Mouse (Mus musculus): ENCODE results near the gene Atp8b3. TPM values are rescaled to one million over a fixed set of nuclear protein-coding genes. Genes with fewer than 3 reads are reported as not detected.
A peak's percentile ranks its signal among the peaks of the same experiment; 100 is the strongest.

Atp8b3 gene
- total RNA-seq (2022) = under 1 TPM in 3 of 4 experiments, not detected in 1; 0.08 to 0.21 (median 0.18) TPM

DNA sequence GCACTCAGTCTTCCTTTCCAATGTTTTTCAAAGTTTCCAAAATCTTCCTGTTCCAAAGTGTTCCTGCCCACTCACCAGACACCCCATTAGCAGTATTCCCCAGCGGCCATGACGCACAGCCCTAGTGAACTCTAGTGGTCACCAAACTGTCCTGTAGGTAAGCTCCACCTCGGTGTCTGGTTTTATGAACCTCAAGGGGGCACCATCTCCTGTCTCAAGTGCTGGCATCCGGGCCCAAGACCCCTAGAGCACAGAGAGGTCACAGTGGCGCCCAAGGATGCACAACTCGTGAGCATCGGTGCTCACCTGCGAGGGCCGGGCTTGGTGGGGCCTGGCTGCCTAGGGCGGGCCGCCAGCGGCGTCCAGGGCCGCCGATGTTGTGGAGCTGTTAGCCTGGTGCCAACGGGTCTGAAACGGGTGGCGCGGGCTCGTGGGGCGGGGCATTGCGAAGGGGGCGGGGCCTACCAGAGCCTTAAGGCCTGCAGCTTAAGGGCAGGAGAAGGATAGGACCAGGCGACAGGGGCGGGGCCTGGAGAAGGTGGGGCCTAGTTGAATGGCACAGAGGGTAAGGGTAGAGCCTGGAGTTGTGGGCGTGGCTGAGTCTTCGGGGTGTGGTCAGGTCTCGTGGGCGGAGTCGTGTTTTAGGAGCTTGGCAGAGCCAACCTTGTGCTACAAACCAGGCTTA, at the start of gene Atp8b3:
Atp8b3 (minus strand) TSS at position 415 of the 685 bp plus-strand sequence.
- peak in 1 of 2 experiments; percentile 33 for DNase-seq (ENCODE audit: low spot score in 2 of 2)

GRCm38 (mm10) chr10:80587305-80587657, 48.4 kb upstream of the Atp8b3 start:
- DNase-seq (ENCODE audit: low spot score in 2 of 2) = no peak

GRCm38 (mm10) chr10:80586407-80587304, 47.7 kb upstream of the Atp8b3 start:
- DNase-seq (ENCODE audit: low spot score in 2 of 2) = no peak

DNA sequence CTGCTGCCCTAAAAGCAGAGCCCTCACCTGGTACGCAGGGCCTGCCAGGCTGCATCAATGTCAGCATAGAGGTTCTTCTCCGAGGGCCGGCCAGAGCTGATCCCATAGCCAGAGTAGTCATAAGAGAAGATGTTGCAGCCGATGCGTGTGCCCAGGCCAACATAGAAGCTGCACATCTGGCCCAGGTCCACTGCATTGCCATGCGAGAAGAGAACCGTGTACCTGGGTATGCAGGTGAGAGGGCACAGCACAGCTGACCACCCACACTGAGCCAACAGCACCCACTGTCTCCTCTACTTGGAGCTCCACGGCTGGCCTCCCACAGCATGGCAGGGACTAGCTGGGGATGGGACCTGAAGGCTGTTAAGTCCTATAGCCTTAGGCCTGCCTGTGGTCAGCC, 46.7 kb upstream of the Atp8b3 start:
- DNase-seq (ENCODE audit: low spot score in 2 of 2) = no peak

DNA sequence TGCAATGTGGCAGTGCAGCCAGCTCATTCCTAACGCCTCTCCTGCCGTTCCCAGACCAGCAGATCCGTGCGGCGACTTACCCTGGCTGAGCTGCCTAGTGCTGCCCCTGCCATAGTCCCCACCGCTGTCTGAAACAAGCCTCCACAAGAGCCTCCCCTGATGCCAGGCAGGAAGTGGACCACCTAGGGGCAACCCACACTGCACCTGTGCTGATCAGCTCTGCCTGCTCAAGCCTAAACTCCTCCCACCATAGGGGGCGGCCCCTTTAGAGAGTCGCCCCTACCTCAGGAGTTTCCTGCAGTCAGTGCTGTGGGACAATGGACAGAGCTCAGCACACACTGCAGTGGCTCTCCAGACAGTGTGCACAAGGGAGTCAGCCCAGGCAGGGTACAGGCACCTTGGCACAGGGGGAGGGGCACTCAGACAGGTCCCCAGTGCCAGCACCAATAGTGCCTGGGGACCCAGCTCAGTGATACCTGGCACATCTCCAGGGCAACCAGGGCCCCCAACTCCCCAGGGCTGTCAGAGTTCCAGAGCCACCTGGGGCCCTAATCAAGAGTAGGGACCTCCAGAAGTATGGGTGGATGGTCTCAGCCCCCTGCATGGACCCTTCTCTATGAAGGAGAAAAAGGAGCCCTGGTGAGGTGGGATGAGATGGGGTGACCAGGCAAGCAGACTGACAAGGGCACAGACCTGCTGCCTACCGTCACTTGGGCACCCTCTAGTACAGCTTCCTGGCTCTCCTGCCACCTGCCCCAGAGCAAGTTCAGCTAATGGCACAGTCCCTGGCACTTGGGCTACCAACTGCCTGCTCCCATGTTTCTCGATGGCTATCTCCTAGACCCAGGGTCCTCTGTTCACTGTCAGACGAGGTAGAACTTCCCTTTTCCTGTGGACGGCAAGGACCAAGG, 46.0 kb upstream of the Atp8b3 start:
- no peak for DNase-seq (ENCODE audit: low spot score in 2 of 2)

- DNase-seq (ENCODE audit: low spot score in 2 of 2) = no peak
Observed at GRCm38 (mm10) chr10:80584045-80584488, 45.1 kb upstream of the Atp8b3 start.

DNA sequence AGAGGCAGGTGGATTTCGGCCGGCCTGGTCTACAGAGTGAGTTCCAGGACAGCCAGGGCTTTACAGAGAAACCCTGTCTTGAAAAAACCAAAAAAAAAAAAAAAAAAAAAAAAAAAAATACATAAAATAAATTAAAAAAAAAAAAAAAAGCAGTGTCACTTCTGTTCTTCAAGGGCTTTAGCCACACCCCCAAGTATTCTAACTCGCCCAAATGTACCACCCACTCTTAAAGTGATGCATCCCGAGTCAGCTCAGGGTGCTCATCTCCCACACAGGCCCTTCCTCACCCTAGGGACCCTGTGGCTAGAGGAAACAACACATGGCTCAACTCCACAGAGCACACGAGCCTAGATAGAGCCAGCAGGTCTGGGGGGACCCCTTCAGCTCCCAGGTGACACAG, 44.1 kb upstream of the Atp8b3 start:
- DNase-seq (ENCODE audit: low spot score in 2 of 2) = no peak

GRCm38 (mm10) chr10:80578911-80579310, 40.0 kb upstream of the Atp8b3 start:
- peak in 1 of 2 experiments; percentile 58 for DNase-seq (ENCODE audit: low spot score in 2 of 2)

DNA sequence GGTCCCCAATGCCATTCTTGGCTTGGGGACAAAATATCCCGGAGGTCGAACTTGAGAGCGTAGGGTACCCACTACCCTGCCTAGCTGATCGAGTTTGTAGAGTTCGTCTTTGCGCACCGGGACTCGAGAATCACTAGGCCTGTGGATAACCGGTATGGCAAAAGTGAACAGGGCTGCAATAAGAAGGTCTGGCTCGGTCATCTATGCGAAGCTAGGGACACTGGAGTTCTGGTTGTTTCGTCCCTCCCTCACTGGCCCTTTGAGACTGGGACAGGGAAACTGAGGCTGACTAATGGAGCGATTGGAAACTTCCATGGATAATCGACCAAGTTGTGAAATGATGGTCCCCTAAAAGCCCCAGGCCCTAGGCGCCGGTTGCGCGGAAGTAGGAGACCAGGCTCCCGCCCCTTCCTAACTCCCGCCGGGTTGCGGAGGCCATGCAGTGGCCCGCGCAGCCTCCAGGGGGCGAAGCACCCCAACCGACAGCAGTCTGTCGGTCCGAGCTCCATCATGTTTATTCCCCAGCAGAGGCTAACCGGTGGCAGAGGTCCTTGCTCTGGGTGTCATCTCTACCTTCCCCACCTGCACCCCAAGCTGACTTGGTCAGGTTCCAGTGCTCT, 39.3 kb upstream of the Atp8b3 start:
- peak in 1 of 2 experiments; percentile 47 for DNase-seq (ENCODE audit: low spot score in 2 of 2)

DNA sequence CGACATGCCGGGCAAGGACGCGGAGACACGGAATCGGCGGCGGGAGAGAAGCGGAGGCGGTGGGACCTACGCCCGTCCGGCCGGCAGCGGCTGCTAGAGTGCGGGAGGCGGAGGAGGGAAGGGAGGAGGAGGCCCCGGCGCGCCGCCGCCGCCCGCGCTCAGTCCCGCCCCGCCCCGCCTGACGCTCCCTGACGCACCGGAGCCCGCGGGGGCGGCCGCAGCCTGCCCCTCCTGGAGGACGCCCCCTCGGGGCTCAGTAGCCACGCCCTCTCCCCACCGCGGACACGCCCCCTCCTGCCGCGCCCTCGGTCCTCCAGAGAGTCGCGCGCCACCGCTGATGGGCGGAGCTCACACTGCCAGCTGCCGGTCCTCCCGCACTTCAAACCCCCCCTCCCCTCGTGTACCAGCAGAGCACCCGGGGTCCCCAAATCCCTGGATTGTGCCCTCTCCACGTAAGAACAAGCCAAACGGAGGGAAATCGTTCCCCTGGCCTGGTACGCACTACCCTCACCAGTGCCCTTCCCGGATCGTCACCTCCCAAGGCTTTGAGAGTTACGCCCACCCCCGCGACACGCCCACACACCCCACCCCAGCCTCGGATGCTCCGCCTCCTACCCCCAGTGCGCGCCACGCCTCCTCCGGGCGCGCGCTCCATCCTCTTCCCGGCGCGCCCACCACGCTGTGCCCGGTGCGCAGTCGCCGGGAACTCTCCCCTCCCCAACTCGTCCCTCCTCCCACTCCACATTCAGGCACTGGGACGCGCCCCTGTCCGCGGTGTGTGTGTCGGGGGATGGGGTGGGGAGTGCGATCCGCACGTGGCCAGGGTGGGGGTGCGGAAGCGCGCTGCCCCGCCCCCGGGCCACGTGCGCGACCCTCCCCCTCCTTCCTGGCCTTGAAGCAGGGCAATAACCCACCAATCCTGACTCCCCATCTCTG, 38.5 kb upstream of the Atp8b3 start, which contains the start of gene Klf16:
Klf16 (minus strand) TSS at position 127 of the 936 bp plus-strand sequence.
- DNase-seq (ENCODE audit: low spot score in 2 of 2) = peak; percentile 92 to 97

DNA sequence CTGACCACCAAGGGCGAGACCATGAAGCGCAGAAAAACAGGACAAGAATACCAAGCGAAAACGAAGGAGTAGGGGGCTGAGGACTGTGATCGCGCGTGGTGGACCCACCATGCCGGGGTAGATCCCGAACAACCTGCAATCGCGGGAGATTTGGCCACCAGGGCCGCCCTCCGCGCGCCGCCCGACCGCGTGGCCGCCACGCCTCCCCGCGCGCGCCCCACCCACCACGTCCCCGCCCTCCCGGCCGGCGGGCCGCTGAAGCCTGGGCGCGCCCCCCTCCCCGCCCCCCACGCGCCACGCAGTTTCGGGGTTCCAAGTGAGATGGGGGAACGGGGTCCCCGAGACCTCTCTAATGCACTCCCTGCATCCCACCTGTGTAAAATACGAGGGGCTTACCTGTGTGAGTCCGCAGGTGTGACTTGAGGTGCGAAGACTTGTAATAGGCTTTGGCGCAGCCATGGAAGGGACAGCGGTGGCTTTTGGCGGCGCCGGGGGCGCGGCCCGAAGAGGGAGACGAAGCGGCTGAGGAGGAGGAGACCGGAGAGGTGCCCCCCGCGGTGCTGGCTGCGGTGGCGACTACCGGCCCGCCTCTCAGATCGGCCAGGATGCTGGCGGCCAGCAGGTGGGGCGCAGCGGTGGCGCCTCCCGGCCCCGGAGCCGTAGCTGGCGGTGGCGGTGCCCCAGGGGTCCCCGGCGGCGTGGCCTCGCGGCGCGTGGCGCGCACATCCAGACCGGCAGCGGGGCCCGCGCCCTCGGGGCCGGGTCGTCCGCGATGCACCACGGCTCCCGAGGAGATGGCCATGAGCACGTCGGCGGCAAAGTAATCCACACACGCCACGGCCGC, 37.6 kb upstream of the Atp8b3 start:
- no peak for DNase-seq (ENCODE audit: low spot score in 2 of 2)

DNA sequence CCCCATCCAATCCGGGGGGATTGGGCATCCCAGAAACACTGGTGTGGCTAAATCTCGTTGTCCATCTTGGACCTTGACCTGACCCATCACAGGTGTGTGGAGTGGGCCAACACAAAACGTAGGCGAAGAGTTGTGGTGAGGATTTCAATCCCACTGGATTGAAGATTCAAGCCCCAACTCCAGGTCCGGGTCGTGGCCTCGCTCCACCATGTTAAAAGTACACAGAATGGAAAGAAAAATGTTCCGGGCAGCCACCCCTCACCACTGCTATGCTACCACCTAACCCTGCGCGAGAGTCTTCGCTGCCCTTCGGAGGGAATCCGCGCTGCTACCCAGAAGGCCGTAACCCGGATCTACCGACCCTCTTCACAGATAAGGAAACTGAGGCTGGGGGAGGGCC, 37.0 kb upstream of the Atp8b3 start:
- no peak for DNase-seq (ENCODE audit: low spot score in 2 of 2)

- no peak for DNase-seq (ENCODE audit: low spot score in 2 of 2)
Observed at GRCm38 (mm10) chr10:80574896-80575295, 36.0 kb upstream of the Atp8b3 start.

DNA sequence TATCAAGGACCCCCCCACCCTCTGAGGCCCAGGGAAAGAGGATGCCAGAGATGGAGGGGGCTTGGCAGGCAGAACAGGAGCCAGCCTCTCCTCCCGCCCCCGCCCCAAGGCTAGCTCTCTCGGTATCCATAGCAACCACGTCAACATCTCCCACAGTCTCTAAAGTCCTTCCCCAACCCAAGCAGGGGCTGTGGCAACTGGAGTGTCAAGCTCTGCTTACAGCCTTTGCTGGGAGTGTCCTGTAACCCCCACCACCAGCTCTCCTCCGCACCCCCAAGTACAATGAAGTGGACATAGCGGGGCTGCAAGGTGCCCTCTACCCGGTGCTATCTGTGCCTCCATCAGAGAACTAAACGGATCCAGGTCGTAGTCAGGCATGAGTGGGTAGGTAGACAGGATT, 35.0 kb upstream of the Atp8b3 start:
- no peak for DNase-seq (ENCODE audit: low spot score in 2 of 2)

DNA sequence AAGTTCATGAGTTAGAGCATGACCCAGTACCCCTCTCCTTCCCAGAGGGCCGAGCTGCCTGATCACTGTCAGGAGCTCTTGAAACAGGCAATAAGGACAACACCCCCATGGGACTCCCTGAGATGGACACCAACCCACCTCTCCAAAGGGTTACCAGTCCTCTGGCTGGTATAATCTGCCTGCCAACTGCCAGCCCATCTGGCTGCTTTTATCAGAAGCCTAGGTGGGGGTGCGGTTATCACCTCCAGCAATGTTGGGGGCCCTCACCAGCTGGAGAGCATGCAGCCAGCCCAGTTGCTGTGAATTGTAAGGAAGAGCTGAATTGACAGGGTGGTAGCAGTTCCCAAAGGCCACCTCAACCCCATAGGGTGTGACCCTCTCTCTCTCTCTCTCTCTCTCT, 33.6 kb upstream of the Atp8b3 start:
- no peak for DNase-seq (ENCODE audit: low spot score in 2 of 2)

- DNase-seq (ENCODE audit: low spot score in 2 of 2) = peak in 1 of 2 experiments; percentile 58
Observed at GRCm38 (mm10) chr10:80570871-80571836, 32.2 kb upstream of the Atp8b3 start.

DNA sequence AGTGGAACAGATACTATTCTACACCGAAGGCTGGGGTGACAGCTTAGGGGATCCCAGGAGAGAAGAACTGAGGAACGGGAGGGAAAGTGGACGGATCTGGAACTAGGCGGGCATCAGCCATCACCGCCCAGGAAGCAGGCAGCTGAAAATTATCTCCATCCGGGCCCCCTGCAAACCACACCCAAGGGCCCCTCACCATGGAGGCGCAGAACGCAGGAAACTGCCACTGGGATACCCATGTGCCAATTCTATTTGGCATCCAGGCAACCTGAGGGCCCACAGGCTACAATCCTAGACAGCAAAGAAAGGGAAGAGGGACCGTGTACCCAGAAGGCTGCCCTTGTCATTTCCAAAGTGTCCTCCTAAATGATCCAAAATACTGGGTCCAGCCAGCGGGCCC, 31.5 kb upstream of the Atp8b3 start:
- no peak for DNase-seq (ENCODE audit: low spot score in 2 of 2)

DNA sequence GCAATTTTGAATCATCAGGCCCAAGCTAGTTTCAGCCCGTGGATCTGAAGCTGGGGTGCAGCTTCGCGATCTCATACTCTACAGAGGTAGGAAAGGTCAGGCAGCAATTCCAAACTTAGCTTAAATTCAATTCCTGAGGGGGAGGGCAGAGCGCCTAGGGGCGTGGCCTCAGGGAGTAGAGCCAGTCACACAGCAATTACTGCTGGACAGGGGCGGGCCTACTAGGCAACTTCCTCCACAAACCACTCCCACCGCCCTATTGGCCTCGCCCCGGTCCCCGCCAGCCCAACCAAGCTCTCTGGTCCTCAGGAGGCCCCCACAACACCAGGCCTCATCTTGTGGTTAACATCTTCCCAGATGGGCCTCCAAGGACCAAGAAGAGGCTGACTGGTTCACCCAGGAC, 30.7 kb upstream of the Atp8b3 start:
- no peak for DNase-seq (ENCODE audit: low spot score in 2 of 2)
